Mouse (Mus musculus) stomach, embryonic 16.5 days (tissue): ENCODE measurements around the gene Tspyl1. TPM values are rescaled to one million over a fixed set of nuclear protein-coding genes. Genes with fewer than 3 reads are reported as not detected.

Experiments
- ATAC-seq: fragments of 200-750 bp; cut with Nextera tagmentation; 2 replicates; pipeline ENCODE4 v1.8.0; 2017; ENCODE audit warnings: moderate number of reproducible peaks, moderate TSS enrichment; ENCODE audit not compliant: insufficient read depth, low FRiP score
- H3K27ac ChIP-seq: fragments of 300-500 bp; sonication (generic); 2 replicates; pipeline ENCODE4 v1.5.1; 2014; ENCODE audit warnings: low read length
- H3K27me3 ChIP-seq: fragments of 300-500 bp; sonication (generic); 2 replicates; pipeline ENCODE4 v1.6.1; 2014; ENCODE audit warnings: low read length, control low read depth, mixed read lengths; ENCODE audit not compliant: control insufficient read depth, insufficient read depth
- H3K36me3 ChIP-seq: fragments of 300-500 bp; sonication (generic); 2 replicates; pipeline ENCODE4 v1.6.1; 2014; ENCODE audit warnings: low read length; ENCODE audit not compliant: control insufficient read depth, insufficient read depth
- H3K4me1 ChIP-seq: fragments of 300-500 bp; sonication (generic); 2 replicates; pipeline ENCODE4 v1.6.1; 2014; ENCODE audit warnings: low read length, control low read depth, mixed read lengths; ENCODE audit not compliant: control insufficient read depth, insufficient read depth
- H3K4me2 ChIP-seq: fragments of 300-500 bp; sonication (generic); 2 replicates; pipeline ENCODE4 v1.6.1; 2014; ENCODE audit warnings: low read depth, low read length, mixed read lengths
- H3K4me3 ChIP-seq: fragments of 300-500 bp; sonication (generic); replicated peaks from 2 replicates; pipeline ENCODE4 v1.5.1; 2014; ENCODE audit warnings: mild to moderate bottlenecking, low read length
- H3K9ac ChIP-seq: fragments of 300-500 bp; sonication (generic); 2 replicates; pipeline ENCODE4 v1.6.1; 2014; ENCODE audit warnings: low read length
- H3K9me3 ChIP-seq: fragments of 300-500 bp; sonication (generic); replicated peaks from 2 replicates; pipeline ENCODE4 v1.6.1; 2016; ENCODE audit warnings: low read length, control low read depth; ENCODE audit not compliant: control insufficient read depth
- WGBS: fragments of 180-500 bp; shearing (Covaris S2); extraction: QIAGEN DNeasy Blood & Tissue Kit; methylation state at CpG from one replicate; pipeline ENCODE4 v1.1.7; 2014; 5-methylcytosine and 5-hydroxymethylcytosine counted together
- polyA plus RNA-seq: library from polyadenylated mRNA; unstranded; fragments of >200 nt; fragmentation: Nextera tagmentation; extraction: Ambion mirVana; gene quantifications from 2 replicates; pipeline ENCODE4 v1.2.1, GENCODE M21; 2015

The Tspyl1 gene
- polyA plus RNA-seq, 1 experiment from 2014 or later: 57.3 TPM

DNA sequence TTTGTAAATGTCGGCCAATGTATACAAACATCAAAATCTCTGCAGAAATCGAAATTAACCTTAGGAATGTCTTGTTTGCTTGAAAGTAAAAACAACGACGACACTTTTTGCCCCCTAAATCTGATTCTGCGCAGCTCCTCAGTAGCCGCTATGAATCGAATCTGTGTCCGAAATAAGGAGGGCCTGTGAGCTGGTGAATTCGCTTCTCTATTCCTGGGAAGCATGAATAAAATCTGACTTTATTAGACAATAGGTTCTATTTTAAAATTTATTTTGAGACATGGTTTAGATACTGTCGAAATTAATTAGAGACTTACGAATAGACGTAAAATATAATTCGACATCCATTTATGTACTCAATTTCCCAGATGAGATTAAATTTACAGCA is 14.9 kb downstream of the Tspyl1 start:
- Histone ChIP-seq H3K4me1 (0 out of 2 replicates have a peak, but pooled peaks cover 9% of the 10 kb centered on the region), H3K27ac (no peak overlapping the region), H3K9ac (peak overlapping the region; percentile 72), H3K4me2 (peak overlapping the region; percentile 88), H3K4me3 (peak overlapping the region; percentile 76), H3K27me3 (no peaks in the 10 kb centered on the region), H3K9me3 (no peaks in the 10 kb centered on the region), H3K36me3 (no peaks in the 10 kb centered on the region)
- ATAC-seq: no peak
- 3% methylated on average over 13 of the region's 13 CpGs for whole genome bisulfite sequencing

DNA sequence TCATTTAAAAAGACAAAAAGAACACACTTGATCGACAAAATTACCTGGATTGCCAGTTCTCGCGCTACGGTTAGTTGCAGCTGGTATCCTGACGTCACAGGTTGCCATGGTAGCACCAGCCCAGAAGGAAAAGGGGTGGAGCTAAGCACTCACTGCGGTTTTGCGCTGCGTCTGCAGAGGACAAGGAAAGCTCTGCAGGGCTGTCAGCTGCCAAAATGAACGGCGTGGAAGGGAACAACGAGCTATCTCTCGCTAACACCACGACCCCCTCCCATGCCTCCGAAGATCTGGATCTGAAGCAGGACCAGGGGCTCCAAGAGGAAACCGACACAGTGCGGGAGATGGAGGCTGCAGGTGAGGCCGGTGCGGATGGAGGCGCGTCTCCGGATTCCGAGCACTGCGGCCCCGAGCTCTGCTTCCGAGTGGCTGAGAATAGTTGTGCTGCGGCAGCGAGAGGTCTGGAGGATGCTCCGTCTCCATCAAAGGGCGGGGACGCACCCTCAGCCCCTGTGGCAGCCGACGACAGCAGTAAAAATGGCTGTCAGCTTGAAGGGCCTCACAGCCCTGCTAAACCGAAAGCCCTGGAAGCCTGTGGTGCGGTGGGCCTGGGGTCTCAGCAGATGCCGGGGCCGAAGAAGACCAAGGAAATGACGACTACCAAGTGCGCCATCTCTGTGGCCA is 15.4 kb downstream of the Tspyl1 start, which contains the start of gene Tspyl4:
Tspyl4 (plus strand) TSS at position 144 of the 681 bp plus-strand sequence.
- peak; percentile 96 for ATAC-seq
- Histone ChIP-seq H3K4me2 (peak within 1 kb of the TSS; percentile 88), H3K36me3 (no peaks in the 10 kb centered on the region), H3K27ac (peak within 1 kb of the TSS; percentile 53), H3K4me1 (0 out of 2 replicates have a peak, but pooled peaks cover 9% of the 10 kb centered on the region), H3K9me3 (no peaks in the 10 kb centered on the region), H3K4me3 (peak within 1 kb of the TSS; percentile 76), H3K9ac (peak within 1 kb of the TSS; percentile 72), H3K27me3 (no peaks in the 10 kb centered on the region)
- WGBS: 0% methylated on average over 38 of the region's 38 CpGs

DNA sequence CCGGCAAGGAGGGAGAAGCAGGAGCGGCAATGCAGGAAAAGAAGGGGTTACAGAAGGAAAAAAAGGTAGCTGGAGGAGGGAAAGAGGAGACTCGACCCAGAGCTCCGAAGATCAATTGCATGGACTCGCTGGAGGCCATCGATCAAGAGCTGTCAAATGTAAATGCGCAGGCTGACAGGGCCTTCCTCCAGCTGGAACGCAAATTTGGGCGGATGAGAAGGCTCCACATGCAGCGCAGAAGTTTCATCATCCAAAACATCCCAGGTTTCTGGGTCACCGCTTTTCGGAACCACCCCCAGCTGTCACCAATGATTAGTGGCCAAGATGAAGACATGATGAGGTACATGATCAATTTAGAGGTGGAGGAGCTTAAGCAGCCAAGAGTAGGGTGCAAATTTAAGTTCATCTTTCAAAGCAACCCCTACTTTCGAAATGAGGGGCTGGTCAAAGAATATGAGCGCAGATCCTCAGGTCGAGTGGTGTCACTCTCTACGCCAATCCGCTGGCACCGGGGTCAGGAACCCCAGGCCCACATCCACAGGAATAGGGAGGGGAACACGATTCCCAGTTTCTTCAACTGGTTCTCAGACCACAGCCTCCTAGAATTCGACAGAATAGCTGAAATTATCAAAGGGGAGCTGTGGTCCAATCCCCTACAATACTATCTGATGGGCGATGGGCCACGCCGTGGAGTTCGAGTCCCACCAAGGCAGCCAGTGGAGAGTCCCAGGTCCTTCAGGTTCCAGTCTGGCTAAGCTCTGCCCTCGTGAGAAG is 16.2 kb downstream of the Tspyl1 start:
- H3K36me3 ChIP-seq: no peaks in the 10 kb centered on the region
- H3K27ac ChIP-seq: peak overlapping the region; percentile 53; the same call in 1 of the 2 replicates
- no peak for ATAC-seq
- no peaks in the 10 kb centered on the region for H3K9me3 ChIP-seq
- H3K4me3 ChIP-seq: peak overlapping the region; percentile 76
- 44% methylated on average over 25 of the region's 25 CpGs for WGBS
- no peaks in the 10 kb centered on the region for H3K27me3 ChIP-seq
- H3K4me1 ChIP-seq: 0 out of 2 replicates have a peak, but pooled peaks cover 9% of the 10 kb centered on the region
- peak overlapping the region; percentile 72 for H3K9ac ChIP-seq
- peak overlapping the region; percentile 88 for H3K4me2 ChIP-seq

DNA sequence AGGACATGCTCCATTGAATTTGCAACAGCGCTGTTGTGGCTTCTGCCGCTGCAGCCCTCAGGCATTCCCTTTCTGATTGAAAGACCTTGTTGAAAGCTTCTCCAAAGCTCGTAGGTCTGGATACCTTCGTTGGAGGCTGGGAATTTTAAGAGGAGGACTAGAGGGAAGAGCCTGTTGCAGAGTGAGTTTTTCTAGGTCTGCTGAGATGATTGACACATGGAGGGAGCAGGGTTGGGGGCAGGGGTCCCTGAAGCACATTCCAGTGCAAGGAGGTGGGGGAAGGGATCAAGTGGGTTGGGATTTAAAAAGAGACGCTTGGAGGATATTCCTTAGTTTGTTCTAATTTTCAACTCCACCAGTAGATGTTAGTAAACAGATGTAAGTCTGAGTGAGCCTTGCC is 18.4 kb downstream of the Tspyl1 start:
- no peaks in the 10 kb centered on the region for H3K27me3 ChIP-seq
- H3K4me1 ChIP-seq: 0 out of 2 replicates have a peak, but pooled peaks cover 9% of the 10 kb centered on the region
- no peak overlapping the region for H3K27ac ChIP-seq
- H3K4me2 ChIP-seq: peak overlapping the region; percentile 6; the same call in 1 of the 2 replicates
- no peak overlapping the region for H3K4me3 ChIP-seq
- WGBS: 33% methylated on average over 5 of the region's 5 CpGs
- ATAC-seq: no peak
- no peaks in the 10 kb centered on the region for H3K36me3 ChIP-seq
- 0 out of 2 replicates have a peak overlapping the region, but pooled peaks have one; percentile 22 for H3K9ac ChIP-seq
- H3K9me3 ChIP-seq: no peaks in the 10 kb centered on the region

DNA sequence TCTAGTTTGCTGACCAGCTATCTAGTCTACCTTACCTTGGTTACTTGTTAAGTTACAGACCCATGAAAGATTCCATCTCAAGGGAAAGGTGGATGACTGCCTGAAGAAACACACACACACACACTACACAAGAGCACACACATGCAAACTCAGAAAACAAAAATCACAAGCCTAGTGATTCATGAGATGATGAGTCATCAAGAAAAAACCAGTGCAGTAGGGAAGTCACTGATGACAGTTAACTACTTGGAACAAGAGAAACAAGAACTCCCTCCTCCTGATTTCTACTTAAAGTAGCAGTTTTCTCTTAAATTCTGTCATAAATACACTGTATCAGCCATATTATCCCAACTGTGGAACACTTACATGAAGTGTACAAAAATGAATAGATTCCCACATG is 25.1 kb downstream of the Tspyl1 start:
- H3K27ac ChIP-seq: no peak overlapping the region

DNA sequence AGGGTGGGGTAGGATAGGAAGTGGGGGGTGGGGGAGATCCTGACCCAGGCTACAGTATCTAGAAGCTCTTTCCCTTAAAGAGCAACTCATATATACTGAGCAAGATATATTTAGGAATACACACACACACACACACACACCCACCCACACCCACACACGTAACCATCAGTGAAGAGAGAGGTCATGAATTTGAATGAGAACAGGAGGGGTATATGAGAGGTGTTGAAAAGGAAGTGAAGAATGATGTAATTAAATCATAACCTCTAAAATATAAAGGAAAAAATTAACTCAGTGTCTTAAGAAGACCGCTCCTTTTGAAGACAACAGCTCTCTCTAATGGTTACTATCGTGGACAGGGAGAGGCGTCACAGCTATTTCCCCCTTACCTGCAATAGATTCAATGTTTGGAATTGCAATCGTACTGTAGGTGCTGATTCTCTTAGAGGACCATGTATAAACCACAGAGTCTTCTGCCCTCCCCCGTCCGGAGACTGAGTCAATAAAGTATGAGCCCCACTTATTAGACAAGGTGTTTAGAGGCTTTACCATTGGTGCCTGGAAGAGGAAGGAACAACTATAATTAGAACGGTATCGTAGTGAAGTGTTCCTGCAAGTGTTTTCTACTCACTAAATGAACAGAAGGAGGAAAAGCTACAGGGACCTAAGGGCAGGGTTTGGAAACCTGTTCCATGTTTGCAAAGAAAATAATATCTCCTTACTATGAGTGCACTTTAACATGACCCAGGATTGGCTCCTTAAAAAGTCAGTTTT is 28.1 kb downstream of the Tspyl1 start:
- no peak overlapping the region for H3K9ac ChIP-seq
- H3K4me1 ChIP-seq: no peaks in the 10 kb centered on the region
- no peak overlapping the region for H3K4me2 ChIP-seq
- no peak for ATAC-seq
- no peak overlapping the region for H3K4me3 ChIP-seq
- no peaks in the 10 kb centered on the region for H3K9me3 ChIP-seq
- H3K27me3 ChIP-seq: no peaks in the 10 kb centered on the region
- WGBS: 81% methylated on average over 9 of the region's 9 CpGs
- H3K36me3 ChIP-seq: no peaks in the 10 kb centered on the region
- no peak overlapping the region for H3K27ac ChIP-seq

More for the DNA sequence above, 25.1 kb downstream of the Tspyl1 start:
- Histone ChIP-seq H3K36me3 (no peaks in the 10 kb centered on the region), H3K4me3 (no peak overlapping the region), H3K9me3 (no peaks in the 10 kb centered on the region), H3K4me2 (no peak overlapping the region), H3K9ac (no peak overlapping the region), H3K27me3 (no peaks in the 10 kb centered on the region), H3K4me1 (no peaks in the 10 kb centered on the region)
- ATAC-seq: no peak

DNA sequence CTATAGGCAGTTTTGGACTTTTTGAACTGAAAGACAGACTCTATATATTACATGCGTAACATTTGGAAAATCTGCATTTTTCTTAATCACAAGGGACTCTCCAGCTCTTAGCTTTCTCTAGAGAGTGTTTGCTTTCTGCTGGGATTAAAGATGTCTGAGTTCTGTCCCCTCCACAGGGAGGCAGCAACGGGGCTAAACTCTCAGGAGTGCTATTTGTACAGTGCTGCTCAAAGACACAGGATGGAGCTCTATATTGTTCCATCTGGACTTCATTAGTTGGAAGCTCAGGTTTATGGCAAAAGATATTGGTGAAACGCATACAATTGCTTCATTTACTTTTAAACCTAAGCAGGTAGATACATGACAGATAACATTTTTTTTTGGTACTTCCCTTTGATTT is 30.5 kb downstream of the Tspyl1 start:
- 75% methylated on average over 3 of the region's 3 CpGs for WGBS
- Histone ChIP-seq H3K9ac (no peak overlapping the region), H3K9me3 (no peaks in the 10 kb centered on the region), H3K27me3 (no peaks in the 10 kb centered on the region), H3K4me2 (no peak overlapping the region), H3K27ac (no peak overlapping the region), H3K4me1 (no peaks in the 10 kb centered on the region; the same call in 1 of the 2 replicates), H3K4me3 (no peak overlapping the region), H3K36me3 (no peaks in the 10 kb centered on the region)
- ATAC-seq: no peak

DNA sequence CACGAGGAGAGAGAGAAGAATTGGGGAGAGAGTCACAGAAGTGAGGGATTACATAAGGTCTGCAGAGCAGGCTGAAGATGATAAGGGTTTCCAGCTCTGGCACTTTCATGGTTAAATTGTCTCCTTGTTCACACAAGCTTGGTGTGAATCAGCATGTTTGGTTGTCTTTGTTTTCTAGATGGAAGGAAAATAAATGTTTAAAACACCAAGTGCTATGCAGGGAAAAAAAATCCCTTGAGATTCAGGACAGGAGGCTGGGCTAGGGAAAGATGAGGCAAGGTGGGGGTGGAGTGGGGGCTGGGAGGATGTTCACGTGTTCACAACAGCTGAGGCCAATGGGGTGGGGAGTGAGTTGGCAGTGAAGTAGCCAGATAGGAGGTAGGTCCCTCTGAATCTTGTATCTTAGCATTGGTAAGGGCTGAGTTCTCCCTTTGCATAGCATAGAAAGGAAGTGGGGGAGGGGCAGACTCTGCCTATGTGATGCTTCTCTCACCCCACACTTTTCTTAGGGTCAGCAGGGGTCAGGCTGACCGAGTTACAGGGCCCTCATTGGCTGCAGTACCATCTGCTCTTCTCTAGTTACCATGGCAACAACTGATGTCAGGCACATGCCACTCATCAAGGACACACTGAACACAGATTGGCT is 34.7 kb downstream of the Tspyl1 start:
- H3K9me3 ChIP-seq: no peaks in the 10 kb centered on the region
- no peak overlapping the region for H3K27ac ChIP-seq
- no peak overlapping the region for H3K9ac ChIP-seq
- no peaks in the 10 kb centered on the region; the same call in 1 of the 2 replicates for H3K4me1 ChIP-seq
- H3K27me3 ChIP-seq: no peaks in the 10 kb centered on the region
- 0 out of 2 replicates have a peak overlapping the region, but pooled peaks have one; percentile 10 for H3K4me2 ChIP-seq
- ATAC-seq: peak; percentile 56; the same call in 1 of the 2 replicates
- H3K4me3 ChIP-seq: no peak overlapping the region
- WGBS: 3% methylated on average over 3 of the region's 3 CpGs
- H3K36me3 ChIP-seq: no peaks in the 10 kb centered on the region
